Mouse (Mus musculus) brain, adult 2 months (tissue): ENCODE data around the gene Psma3.

Source experiments
- DNase-seq: peaks from one replicate; pipeline ENCODE4 v3.0.0; 2011; ENCODE audit warnings: low read depth, low spot score

Psma3 gene

DNA sequence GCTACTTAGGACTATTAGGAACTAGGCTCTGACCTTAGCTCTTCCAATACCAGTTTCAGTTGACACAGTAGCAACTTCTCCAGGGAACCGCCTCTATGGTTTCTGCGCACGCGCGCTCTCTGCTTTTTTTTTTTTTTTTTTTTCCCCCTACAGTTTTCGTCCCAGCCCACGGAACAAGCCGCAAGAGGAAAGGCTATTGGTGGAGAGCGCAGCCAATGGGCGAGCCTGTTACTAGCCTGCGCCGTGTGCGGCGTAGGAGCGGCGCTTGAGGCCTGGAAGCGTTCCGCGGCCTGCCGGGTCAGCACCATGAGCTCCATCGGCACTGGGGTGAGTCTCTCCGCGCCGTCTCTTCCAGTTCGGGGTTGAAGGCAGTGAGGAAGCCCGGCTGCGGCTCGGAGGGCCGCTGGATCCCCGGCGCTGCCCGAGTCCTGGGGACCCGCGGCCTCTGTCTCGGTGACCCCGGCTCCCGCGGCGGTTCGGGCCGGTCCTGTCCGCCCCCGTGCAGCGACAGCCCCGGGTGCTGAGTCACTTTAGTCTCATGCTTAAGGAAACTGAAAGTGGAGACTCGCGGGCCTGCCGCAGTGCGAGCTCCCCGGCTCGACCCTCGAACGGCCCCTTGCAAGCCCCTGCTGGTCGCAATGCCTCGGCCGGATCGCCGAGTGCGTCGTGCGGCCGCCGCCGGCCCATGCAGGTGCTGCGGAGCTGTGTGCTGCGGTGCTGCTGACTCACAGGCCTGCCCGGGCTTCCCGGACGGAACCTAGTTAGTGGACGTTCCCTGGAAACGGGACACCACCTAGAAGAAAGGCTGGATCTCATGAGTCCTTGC is at the start of gene Psma3:
Gene Psma3 (plus strand): TSS at position 181 of the 826 bp plus-strand sequence.
- DNase-seq = peak; percentile 99

DNA sequence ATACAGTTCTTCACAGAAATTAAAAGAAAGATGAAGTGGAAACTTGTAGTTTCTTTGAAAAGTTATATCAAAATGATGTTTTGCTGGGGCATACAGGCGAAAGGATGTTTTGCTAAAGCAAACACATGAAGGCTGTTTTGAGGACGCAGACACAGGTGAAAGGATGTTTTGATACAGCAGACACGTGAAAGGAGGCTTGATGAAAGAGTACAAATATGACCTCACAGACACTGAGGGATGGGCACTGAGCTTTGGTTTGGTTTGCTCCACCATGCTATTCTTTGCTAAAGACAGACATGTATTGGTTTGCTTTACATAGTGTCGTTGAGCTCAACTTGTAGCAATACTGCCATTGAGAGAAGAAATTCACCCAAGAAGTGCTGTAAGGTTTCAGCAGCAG is 44.6 kb upstream of the Psma3 start:
- DNase-seq = no peak

DNA sequence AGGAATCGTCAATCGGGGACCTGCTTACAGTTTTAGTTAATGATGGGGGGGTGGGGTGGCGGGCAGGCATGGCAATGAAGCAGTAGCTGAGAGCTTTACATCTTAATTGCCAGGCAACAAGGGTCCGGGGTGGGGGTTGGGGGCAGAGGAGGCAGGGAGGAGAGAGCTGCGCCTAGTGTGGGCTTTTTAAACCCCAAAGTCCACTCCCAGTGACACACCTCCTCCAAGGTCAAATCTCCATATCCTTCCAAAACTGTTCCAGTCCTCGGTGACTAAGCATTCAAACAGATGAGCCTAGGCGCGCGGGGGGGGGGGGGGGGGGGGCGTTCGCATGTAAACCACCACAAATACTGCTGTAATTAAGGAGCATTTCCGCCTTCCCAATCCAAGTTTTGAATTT is 37.3 kb upstream of the Psma3 start:
- no peak for DNase-seq

DNA sequence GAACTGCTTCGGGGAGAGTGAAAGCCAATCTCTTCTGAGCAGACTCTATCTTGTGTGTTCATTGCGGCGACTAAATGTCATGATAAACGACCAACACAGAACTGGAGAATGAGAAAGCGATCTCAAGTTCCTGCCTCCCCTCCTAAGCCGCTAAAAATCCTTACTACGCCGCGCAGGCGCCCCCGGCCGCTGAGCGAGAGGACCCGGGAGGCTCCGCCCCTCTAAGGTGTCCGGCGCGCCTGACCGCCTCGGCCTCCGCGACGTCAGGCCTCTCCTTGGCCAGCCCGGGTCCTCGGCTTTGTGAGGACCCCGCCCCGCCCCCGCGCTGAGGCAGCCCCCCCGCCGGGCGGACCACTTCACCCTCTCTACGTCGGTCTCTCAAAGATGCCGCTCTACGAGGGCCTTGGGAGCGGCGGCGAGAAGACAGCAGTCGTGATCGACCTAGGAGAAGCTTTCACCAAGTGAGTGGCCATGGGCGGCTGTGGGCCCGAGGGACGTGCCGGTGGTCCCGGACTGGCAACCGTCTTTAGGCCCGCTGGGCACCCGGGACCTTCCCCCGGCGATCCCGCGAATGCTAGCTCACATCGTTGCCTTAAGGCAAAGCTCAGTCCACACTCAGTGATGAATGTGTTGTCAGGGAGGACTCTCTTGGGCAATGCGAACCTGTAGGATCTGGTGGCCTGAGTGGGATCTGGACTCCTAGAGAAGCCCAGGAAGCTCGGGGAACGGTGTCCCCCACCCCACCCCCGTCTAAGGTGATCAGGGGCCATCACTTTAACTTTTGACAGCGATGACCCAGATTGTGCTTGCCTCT is 36.6 kb upstream of the Psma3 start, which contains the start of gene Actr10:
Gene Actr10 (plus strand): TSS at position 287 of the 814 bp plus-strand sequence.
- peak; percentile 96 for DNase-seq

DNA sequence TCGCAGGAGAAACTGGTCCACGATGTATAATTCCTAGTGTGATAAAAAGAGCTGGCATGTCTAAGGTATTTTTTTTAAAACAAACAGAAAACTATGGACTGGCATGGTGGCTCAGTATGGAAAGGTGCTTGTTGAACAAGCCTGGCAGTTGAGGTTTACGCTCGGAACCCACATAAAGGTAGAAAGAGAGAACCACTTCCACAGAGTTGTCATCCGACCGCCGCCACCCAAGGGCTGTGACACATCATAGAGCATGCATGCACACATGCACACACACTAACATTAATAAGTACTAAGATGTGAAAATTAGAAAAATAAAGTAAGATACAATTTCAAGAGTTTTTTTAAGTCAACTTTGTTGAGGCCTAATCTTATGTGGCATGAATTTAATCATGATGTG is 33.6 kb upstream of the Psma3 start:
- no peak for DNase-seq

DNA sequence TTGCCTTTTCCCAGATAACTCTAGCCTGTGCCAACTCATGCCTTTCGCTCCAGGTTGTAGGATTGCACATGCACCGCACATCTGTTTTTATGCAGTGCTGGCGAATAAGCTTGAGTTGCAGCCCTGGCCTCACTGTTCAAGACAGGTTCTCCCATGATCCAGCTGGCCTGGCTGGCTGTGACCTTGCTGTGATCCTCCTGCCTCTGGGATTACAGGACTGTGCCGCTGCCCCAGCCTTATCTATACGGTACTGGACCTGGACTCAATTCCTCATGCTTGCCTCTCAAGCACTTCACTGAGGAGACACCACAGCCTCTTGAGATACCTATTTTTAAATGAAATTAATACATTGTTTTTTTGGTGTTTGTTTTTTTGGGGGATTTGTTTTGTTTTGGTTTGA is 30.2 kb upstream of the Psma3 start:
- no peak for DNase-seq

DNA sequence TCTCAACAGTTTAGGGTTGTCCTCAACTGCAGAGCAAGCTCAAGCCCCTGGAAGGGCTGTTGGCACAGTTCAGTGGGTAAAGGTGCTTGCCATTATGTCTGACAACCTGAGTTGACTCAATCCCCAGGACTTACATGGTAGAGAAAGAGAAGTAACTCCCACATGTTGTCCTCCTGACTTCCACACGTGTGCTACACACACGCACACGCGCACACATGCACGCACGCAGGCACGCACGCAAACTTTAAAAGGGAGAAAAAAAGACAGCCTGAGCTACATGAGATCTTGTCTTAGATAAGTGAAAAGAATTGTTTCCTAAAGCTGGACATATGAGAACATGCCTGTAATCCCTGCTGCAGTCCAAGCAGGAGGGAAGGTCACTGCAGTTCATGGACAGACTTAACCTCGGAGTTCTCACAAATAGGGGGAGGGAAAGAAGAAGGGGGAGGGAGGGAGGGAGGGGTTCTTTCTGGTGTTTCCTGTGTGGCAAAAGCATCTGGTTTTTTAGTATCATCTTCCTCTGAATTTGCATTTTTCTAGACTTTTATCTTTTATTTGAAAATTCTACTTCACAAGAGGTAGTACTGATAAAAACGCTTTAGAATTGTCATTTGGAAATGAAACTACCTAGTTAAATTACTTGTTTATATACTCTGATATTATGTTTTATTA is 27.7 kb upstream of the Psma3 start:
- DNase-seq = no peak

DNA sequence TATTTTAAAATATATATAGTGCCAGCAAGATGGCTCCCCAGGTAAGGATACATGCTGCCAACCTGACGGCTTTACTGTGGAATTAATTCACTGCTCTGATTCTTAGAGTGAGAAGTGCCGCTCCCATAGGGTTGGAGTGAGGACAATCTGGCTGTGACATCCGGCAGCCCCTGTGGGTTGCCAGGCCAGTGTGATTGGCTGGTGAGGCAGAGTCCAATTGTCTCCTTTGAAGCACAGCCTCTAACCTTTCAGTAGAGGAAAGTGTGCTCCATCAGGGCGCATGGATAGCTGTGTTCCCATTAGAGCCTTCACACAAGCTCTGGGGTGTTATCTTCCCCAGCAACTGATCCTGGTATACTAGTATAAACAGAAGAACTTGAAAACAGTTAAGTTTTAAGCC is 15.8 kb upstream of the Psma3 start:
- no peak for DNase-seq

DNA sequence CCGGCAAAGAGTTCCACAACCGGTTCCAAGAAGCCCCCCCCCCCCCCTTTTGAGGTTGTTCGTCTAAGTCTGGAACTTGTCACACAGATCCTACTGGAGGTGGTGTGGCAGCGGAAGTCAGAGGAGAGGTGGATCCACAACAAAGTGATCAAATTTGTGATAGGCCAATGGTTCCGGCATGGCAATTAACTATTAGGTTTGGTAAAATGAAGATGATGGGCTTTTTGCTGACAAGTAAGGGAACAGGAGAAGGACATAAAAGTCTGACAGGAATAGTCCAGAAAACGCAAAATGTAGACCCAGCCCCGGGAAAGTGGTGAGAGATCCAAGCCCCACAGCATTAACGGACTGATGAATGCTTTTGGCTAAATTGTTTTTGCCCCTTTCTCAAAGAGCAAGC is 6.8 kb upstream of the Psma3 start:
- DNase-seq = peak; percentile 27

DNA sequence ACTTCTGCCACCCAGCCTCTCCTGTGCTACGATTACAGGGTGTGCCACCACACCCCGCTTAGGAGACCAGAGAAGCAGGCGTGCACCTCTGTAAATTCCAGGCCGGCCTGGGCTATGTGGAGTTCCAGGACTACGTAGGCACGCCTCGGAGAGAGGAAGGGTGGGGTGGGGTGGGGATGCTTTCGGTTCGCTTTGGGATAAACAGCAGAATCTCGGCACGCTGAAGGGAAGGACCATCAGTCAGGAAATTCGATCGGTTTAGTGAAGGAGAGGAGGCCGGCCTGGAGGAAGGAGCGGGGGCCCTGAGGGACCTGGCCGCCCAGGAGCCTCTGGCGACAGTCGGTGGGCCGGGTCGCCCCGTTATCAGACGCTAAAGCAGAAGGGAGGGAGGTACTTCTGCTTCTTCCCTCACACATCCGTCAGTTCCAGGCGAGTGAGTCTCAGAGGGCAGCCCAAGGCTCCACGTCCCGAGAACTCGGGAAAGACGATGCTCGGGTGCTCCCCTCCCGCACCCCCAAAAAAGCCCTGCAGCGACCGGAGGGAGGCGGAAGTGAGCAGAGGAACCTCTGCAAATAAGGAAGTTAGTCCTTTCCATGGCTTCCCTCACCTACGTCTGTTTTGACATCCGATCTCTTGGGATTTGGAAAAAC is 6.2 kb upstream of the Psma3 start:
- peak; percentile 91 for DNase-seq

DNA sequence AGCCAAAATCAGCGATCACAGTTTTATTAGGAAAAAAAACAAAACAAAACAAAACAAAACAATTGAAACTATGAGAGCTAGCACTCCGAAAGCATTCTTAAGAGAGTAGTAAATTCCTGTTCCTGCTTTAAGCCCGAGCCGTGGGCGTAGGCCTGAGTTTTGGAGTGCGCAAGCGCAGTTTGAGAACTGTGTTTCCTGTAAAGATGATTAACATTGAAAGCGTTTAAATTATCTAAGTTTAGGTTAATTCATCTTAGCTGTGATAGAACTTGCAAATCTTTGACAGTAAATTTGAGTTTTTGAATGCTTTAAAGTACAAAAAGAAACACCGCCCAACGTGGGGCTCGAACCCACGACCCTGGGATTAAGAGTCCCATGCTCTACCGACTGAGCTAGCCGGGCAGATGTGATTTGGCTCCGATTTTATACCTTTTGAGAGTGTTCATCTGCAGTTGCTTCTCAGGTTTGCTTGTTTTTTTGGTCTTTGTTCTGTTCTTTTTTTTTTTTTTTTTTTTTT is 5.6 kb upstream of the Psma3 start:
- peak; percentile 95 for DNase-seq

DNA sequence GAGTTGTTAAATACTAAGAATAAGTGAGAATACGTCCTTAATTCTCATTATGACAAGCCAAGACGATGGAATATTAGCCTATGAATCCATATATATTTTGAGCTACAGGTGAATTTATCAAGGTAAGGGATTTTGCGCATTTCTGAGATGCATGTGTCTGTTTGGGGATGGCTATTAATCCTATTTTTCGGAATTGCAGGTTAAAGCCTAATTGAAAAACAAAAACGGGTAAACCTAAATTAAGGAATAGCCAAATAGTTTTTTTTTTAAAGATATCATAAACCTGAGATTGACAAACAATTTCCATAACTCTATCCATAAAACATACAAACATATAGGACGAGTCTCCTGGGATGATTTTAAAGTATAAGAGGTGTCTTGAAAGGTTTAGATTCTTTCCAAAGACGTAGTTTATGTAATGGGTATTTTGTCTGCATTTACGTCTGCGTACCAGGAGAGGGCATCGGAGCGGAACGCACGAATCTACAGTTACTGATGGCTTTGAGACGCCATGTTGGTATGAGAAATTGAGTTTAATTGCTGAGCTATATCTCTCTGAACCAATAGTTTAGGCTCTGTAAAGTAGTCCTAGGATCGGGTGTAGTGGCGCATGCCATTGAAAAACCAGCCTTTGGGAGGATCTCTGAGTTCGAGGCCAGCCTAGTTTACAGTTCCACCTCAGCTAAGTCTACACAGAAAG is 4.8 kb upstream of the Psma3 start:
- DNase-seq = peak; percentile 94

DNA sequence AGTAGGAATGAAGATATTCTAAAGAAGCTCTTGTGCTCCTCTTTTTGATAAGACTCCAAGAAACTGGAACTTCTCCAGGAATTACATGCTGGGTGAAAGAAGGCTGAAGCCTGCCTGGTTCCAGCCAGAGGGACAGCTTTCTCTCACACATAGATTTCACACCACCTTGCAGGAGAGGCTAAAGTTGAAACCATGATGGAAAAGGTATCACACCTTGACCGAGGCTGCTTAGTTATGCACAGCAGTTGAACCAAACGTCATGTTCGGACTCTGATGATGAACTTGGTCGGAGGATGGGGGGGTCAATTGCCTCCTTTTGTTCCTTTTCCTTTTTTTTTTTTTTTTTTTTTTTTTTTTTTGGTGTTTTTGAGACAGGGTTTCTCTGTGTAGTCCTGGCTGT is 590 bp upstream of the Psma3 start:
- no peak for DNase-seq

DNA sequence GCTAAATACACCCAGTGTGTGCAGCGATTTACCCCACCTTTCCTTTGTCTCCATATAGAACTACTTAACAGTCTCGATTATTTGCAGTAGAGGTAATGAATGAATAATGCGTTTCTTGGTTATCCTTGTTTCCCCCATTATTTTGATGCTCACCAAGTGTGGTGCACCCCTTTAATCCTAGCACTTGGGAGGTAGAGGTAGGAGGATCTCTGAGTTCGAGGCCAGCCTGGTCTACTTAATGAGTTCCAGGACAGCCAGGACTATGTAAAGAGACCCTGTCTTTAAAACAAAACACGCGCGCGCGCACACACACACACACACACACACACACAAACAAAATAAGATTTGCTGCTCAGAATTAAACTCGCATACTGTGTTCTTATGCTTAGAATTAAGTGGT is 985 bp downstream of the Psma3 start:
- DNase-seq = no peak

DNA sequence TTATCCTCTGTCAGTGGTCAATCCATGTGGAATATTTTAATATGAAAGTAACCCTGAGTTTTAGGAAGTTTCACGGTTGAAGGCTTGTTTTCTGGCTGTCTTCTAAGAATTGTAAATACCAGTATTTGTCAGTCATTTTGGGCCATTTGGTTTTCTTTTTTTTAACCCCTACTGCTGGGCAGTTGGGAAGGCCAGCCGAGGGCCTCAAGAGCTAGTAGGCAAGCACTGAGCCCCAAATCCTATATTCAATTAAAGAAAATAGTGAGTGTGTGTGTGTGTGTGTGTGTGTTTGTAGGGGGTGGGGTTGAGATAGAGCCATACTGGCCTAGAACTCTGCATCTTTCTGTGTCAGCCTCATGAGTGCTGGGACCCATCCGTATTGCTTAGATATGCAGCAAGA is 1.5 kb downstream of the Psma3 start:
- no peak for DNase-seq

DNA sequence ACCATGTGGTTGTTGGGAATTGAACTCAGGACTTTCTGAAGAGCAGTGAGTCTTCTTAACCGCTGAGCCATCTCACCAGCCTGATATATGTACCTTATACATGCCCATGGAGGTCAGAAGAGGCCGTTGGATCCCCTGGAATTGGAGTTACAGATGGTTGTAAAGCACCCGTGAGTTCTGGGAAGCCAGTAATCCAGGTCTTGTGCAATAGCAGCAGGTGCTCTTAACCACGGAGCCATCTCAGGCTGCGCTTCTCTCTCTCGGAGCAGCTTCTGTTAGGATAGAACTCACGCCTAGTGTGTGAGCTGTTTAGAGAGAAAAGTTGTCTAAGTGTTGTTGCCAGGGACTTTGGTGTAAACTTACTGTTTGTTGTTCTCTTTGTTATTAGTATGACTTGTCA is 3.9 kb downstream of the Psma3 start:
- DNase-seq = no peak

DNA sequence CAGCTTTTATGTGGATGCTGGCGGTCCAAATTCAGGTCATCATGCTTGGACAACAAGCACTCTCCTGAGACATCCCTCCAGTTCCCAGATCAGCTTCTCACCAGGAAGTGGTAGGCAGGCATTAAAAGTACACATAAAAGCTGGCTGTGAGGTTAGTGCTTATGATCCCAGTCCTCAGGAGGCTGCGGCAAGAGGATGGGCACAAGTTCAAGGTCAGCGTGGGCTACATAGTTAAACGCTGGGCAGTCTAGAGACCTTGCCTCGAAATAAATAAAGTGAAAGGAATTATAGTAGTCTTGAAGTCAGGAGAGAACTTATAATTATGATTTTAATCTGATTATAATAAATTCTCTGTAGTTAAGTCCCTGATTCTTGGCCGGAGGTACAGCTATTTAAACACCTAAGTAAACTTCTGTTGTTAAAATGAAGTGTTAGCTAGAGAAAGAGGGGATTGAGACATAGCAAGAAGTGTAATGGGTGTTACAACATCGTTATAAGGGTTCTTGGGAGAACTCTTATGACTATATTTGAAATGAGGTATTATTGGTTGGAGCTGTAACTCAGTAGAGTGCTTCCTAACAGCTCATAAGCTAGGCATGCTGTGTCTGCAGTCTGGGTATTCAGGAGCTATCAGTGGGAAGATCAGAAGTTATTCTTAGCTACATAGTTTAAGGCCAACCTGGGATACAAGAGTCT is 10.6 kb downstream of the Psma3 start:
- no peak for DNase-seq

DNA sequence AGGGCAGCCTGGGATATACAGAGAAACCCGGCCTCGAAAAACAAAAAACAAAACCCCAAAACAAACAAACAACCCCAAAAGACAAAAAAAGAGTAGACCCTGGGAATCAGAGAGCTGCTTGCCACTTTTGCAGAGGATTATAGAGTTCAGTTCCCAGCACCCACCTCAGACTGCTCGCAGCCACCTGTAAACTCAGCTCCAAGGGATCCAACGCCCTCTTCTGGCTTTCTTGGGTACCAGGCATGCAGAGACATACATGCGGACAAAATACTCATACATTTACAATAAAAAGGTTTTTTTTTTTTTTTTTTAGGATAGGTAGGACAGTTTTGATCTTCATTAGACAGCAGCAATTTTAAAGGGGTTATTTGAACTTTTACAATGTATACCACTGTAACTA is 22.8 kb downstream of the Psma3 start:
- no peak for DNase-seq

DNA sequence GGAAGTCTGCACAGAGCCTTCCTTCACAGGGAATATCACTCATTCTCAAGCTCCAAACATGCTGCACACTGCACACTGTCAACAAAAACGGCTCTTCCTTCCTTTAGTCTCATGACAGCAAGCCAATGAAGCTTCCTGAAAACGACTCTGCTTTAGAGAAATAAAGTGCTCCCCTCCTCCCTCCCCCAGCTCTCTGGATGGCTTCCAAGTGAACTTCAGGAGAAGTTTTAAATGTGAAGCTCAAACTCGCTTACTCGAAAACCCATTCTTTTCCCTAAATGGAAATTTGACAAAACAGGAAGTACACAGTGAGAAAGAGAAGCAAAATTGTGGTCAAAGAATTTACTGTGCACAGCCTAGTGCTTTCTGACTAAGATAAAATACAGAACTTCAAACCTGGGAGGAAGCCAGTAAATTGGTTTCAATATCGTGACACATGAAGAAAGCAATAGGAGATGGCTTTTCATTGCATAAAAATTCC is 25.0 kb downstream of the Psma3 start:
- DNase-seq = peak; percentile 64

DNA sequence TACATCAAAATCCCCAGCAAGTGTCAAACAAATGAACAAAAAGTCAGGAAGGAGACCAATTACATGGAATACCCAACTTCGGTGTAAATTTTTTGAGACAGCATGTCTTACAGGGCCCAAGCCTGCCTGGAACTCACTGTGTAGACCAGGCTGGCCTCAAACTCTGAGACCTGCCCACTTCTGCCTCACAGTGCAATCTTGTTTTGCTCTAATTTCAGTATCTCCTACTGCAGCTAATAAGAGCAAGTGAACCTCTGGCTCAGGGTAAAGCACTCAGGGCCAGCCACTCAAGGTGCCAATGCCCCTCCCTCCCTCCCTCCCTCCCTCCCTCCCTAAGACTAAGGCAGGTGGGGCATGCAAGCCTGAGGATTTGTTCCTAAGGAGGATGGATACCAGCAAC is 25.9 kb downstream of the Psma3 start:
- DNase-seq = no peak
